Mouse (Mus musculus): Measurements from ENCODE around the gene Gm10486. TPM values are rescaled to one million over a fixed set of nuclear protein-coding genes. Genes with fewer than 3 reads are reported as not detected.

Gm10486 gene
- total RNA-seq (2023) = not detected

GRCm38 (mm10) chrX:35067084-35067483 lies at the start of gene Gm10486:
Gene Gm10486 (plus strand): TSS chrX:35067384.

Data from neutrophil, adult 83 days (primary cell).